Mouse (Mus musculus) heart, adult 11 months (tissue): ENCODE measurements around the gene Glud1.
"Not testable (repeated sequence)": the region's sequence is repeated elsewhere in the genome, so short reads cannot be mapped to it uniquely, and the experiment has no call there.

ENCODE experiments used
- DNase-seq: peaks from one replicate; pipeline ENCODE4 v3.0.0; 2022

Gene Glud1

GRCm38 (mm10) chr14:34312339-34313048 lies 2.0 kb downstream of the Glud1 start:
- no peak for DNase-seq

- no peak for DNase-seq
Measured at GRCm38 (mm10) chr14:34313612-34314011, 3.1 kb downstream of the Glud1 start.

- DNase-seq = not testable (repeated sequence)
Measured at GRCm38 (mm10) chr14:34314383-34314782, 3.9 kb downstream of the Glud1 start.

DNA sequence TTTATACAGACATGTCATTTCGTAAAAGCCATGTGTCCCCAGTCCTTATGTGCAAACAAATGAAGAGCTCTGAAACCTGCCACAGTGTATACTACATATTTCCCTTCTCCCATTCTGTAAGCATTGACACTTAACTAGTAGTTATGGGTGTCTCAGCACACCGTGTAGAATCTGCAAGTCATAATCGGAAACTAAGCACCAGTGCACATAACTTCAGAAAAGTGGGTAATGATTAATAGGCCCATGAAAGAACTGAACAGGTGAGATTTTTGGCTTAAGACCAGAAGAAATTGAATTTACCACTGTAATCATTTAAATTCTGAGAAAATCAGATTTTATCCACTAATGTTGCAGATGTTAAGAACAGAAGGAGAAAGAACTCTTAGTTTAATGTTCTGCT lies 4.3 kb downstream of the Glud1 start:
- no peak for DNase-seq

DNA sequence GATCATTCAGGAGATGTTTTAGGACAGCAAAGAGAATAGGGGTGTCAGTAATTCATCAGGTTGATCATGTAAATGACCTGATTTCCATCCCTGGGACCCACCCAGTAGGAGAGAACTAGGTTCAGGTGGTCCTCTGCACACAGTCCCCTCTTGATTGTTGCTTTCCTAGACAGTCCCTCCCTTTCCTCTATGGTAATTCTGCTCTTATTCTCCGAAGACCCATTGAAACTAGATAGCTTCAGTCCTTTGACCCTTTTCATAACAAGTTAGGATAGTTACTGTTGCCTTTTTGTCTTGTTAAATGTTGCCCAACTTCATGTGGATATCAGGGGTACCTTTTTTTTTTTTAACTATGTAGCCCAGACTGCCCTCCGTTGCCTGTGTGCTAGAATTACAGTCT lies 5.8 kb downstream of the Glud1 start:
- DNase-seq = no peak

GRCm38 (mm10) chr14:34317431-34317830 lies 6.9 kb downstream of the Glud1 start:
- no peak for DNase-seq

DNA sequence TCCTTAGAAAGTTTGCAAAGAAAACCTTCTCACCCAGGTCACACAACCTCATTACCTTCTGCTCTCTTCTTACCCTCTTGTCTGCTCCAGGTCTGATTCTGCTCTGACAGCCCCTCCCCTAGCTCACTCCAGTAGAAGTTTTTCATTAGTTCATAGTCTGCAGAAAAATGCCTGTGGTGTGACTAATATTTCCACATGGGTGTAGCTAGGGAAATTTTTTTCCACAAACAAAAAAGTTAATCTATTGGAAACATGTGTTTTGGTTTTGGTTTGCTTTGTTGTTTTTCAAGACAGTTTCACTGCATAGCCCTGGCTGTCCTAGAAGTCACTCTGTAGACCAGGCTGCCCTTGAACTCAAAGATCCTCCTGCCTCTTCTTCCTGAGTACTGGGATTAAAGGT lies 7.6 kb downstream of the Glud1 start:
- DNase-seq = no peak

DNA sequence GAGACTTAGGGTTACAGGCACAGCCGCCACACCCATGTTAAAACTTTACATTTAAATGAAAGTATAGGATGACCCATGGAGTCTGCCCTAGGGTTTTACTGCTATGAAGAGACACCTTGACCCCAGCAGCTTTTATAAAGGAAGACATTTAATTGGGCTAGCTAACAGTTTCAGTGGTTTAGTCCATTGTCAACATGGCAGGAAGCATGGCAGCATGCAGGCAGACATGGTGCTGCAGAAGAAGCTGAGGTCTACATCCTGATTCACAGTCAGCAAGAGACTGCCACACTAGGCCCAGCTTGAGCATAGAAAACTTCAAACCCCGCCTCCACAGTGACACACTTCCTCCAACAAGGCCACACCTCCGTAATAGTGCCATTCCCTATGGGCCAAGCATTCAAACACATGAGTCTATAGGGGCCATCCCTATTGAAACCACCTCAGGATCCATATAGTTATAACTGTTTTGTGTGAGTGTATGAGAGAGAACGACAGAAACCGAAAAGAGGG lies 13.1 kb downstream of the Glud1 start:
- peak; percentile 77 for DNase-seq

DNA sequence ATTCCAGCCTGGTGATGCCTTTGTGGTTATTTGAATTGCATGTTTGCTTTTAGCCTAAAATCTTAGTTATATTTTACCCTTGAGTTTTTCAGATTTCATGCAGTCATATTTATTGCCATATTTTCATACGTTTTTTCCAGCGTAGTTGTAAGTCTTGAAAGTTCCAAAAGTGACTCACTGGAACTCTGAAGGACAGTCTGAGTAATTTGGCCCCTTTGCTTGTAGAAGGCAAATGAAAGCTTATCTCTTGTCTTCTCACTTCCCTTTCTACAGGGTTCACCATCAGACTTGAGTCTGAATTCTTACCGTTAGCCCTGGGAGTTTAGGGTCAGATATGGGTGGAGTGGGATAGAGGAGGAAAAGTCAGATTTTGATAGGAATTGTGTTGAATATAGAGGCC lies 16.1 kb downstream of the Glud1 start:
- no peak for DNase-seq

DNA sequence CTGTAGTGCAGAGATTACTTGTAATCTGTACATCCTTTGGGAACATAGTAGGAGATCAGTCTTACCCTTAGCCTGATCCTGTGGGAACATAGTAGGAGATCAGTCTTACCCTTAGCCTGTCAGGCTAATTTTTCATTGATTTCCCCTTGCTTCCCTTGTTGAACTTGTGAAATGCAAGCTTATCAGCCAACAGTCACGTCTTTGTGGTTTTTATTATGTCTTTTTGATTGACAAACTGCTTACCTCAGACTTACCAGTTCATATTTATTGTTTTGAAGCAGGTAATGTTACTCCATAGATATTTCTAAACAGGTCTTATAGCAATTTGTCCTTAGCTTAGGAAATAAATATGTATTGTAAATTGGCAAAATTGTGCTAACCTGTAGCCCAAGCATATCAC lies 17.1 kb downstream of the Glud1 start:
- no peak for DNase-seq

DNA sequence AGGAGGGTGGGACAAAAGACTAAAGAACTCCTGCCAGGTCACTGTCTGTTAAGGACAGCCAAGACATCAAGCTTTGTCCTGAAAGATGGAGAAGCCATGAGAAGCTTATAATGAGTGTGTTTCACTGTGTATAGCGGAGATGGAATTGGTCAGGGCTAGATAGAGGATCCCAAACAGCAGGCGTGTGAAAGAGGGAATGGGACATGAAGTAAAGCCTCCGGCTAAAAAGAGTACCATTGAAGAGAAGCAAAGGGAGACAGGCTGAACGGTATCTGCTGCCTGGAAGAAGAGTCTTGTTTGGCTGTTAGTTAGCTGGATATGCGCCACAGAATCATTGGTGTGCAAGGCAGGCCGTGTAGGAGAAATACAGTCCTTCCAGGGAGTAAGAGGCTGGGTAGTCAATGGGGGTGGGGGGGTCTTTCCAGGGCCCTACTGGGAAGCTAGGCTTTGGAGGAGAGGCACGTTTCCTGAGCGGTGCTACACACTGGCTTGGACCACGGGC lies 20.2 kb downstream of the Glud1 start:
- DNase-seq = peak; percentile 23

GRCm38 (mm10) chr14:34331886-34332285 lies 21.4 kb downstream of the Glud1 start:
- DNase-seq = no peak

- peak; percentile 81 for DNase-seq
Measured at GRCm38 (mm10) chr14:34332476-34332875, 21.9 kb downstream of the Glud1 start.

DNA sequence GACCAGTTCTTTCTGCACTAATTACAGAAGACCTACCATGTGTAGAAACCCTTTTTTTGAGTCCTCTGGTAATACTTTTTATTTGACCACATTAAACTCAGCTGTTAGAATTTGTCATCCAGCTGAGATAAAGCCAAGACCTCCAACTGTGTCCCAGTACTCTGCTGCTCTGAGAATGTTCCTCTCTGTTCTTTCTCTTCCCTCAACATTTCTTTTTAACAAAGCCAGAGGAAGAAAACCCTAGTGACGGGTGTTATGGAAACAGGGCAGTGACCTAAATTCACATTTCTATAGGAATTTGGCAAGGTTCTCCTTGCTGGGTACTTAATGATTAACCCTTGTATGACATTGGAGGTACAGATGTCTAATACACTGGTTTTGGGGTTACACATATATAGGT lies 28.9 kb downstream of the Glud1 start:
- no peak for DNase-seq

GRCm38 (mm10) chr14:34341993-34342392 lies 31.5 kb downstream of the Glud1 start:
- DNase-seq = peak; percentile 6

DNA sequence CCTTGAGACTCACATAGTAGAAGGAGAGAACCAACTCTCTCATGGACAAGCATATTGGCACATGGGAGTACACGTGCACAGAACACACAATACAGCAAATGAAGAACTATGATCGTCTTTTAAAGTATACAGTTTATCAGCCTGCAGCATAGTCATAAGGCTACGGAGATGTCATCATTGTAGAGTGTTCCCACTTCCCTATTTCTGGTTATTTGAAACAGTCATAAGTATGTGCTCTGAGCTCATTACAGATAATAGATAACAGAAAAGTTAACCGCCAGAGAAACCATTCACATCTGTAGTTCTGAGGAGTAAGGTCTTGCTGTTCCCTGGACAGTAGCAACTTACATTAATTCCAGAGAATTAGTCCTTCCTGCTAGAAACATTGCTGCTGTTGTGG lies 32.6 kb downstream of the Glud1 start:
- peak; percentile 83 for DNase-seq

DNA sequence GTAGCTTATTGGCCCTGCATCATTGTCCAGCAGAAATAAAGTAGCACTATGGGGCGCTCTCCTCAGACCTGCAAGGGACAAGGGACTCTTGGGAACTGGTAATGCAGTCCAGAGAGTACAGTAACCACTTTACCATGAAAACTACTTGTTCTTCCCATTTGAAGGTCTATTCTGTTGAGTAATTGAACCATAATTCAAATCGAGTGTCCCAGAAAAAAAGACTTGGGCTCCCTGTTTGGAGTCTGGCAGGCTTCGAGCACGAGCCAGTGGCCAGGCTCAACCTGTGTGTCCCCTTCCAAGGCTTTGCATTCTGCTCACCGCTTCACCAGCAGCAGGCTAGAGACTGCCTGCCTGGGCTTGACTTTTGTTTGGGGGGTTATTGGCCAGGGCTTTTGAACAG lies 33.8 kb downstream of the Glud1 start:
- DNase-seq = peak; percentile 66

GRCm38 (mm10) chr14:34345771-34346566 lies 35.4 kb downstream of the Glud1 start:
- DNase-seq = no peak

DNA sequence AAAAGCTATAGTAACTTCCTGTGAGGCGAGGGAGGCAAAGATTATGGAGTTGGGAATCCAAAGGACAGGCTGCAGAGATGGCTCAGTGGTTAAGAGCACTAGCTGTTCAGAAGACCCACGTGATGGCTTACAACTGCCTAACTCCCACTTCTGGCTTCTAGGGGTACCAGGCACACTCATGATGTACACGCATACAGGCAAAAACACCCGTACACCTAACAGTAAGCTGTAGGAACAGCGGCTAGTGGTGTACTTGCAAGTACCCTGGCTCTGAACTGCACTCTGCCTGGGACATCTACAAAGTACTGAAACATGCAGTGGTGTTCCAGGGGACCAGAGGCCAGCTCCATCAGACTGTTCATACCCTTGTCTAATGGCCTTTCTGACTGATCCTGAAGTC lies 36.6 kb downstream of the Glud1 start:
- DNase-seq = peak; percentile 71

DNA sequence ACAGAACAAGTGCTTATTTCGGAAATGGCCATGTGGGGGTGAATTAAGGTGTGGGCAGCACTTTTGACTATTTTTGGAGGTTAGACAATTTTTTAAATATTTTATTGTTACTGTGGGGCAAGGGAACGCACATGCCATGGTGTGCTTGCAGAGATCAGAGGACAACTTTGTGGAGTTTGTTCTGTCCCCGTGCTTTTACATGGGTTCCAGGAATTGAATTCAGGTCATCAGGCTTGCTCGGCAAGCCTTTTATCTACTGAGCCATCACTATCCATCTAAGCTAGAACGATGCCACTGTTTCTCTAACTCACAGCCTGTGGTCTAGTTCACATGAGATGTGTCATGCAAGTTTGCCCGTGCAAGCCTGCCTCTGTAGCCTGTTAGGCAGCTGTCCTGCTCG lies 37.8 kb downstream of the Glud1 start:
- DNase-seq = peak; percentile 73

- peak; percentile 71 for DNase-seq
Measured at GRCm38 (mm10) chr14:34349007-34349406, 38.5 kb downstream of the Glud1 start.

GRCm38 (mm10) chr14:34351660-34352059 lies 41.1 kb downstream of the Glud1 start:
- DNase-seq = no peak

GRCm38 (mm10) chr14:34352523-34352922 lies 42.0 kb downstream of the Glud1 start:
- peak; percentile 57 for DNase-seq

GRCm38 (mm10) chr14:34353326-34353725 lies 42.8 kb downstream of the Glud1 start:
- no peak for DNase-seq
